Comparison of ENCODE assay signal across 8 mouse cellular contexts in genomic region chr7:100590845-100591521, GRCm38 (mm10). TPM values are rescaled to one million over a fixed set of nuclear protein-coding genes. Genes with fewer than 3 reads are reported as not detected.
DNase-seq lines count a peak whose midpoint lies in the region; ATAC-seq lines count a peak whose summit lies in the region.

No protein-coding gene starts in this region.

- H3K36me3 ChIP-seq in hindbrain, embryonic 16.5 days (ENCODE audit: control insufficient read depth, insufficient read depth, low read length), result no peaks in the 10 kb centered on the region
- H3K36me3 ChIP-seq in macrophage (ENCODE audit: inconsistent target), result no peaks in the 10 kb centered on the region

- under 1% methylated on average over 18 of the region's 20 CpGs for WGBS in hindbrain, embryonic 16.5 days
- 1% methylated on average over 15 of the region's 20 CpGs for WGBS in macrophage (ENCODE audit: missing documents)

- H3K27ac ChIP-seq in hindbrain, embryonic 16.5 days (ENCODE audit: low read depth, low read length), result peak overlapping the region; percentile 89
- peak overlapping the region; percentile 86 for H3K27ac ChIP-seq in macrophage

- H3K4me2 ChIP-seq in hindbrain, embryonic 16.5 days (ENCODE audit: low read length), result peak overlapping the region; percentile 53

- H3K27me3 ChIP-seq in hindbrain, embryonic 16.5 days (replicated peaks; ENCODE audit: control insufficient read depth, insufficient read depth, low read length), result no peaks in the 10 kb centered on the region

- no peaks in the 10 kb centered on the region for H3K79me2 ChIP-seq in macrophage (ENCODE audit: inconsistent target)

- no peaks in the 10 kb centered on the region for H3K9me3 ChIP-seq in hindbrain, embryonic 16.5 days (ENCODE audit: control insufficient read depth, low read length)

- ATAC-seq in hindbrain, embryonic 16.5 days, result peak; percentile 97

- peak overlapping the region; percentile 57 for H3K4me3 ChIP-seq in hindbrain, embryonic 16.5 days (ENCODE audit: low read length)
- H3K4me3 ChIP-seq in macrophage (ENCODE audit: inconsistent target), result peak overlapping the region; percentile 47

- peak overlapping the region; percentile 72 for H3K9ac ChIP-seq in hindbrain, embryonic 16.5 days (ENCODE audit: low read depth, low read length)

- no peaks in the 10 kb centered on the region for H3K4me1 ChIP-seq in hindbrain, embryonic 16.5 days (ENCODE audit: control insufficient read depth, insufficient read depth, low read depth, low read length)

- DNase-seq in R1 (ENCODE audit: low read depth, low spot score), result peak; percentile 83
- DNase-seq in cerebellum, postnatal 4 days (ENCODE audit: low spot score in 2 of 2), result peak; percentile 34 to 61
- DNase-seq in gastrocnemius, adult 18-20 months (ENCODE audit: low spot score), result peak; percentile 86
- peak; percentile 59 to 79 for DNase-seq in left cerebral cortex, adult 18-20 months (ENCODE audit: low spot score in 2 of 2)
- DNase-seq in right cerebral cortex, adult 18-20 months, result peak; percentile 79
- peak; percentile 26 for DNase-seq in urinary bladder, postnatal 10 days (ENCODE audit: low spot score)

RNA-seq across cellular contexts. Expression of gene Rab6a, which starts 16.2 kb away (rescaled TPM):
- total RNA-seq in gastrocnemius, adult 18-20 months (2021), result 10 to 100 TPM; 65.5 to 68.8 TPM
- 276 and 294 TPM in 2 replicates for polyA plus RNA-seq in hindbrain, embryonic 16.5 days (2015; fragmentation: Nextera tagmentation; extraction: Ambion mirVana)
- 100 to 1,000 TPM; 426 to 428 TPM for total RNA-seq in left cerebral cortex, adult 18-20 months (2021)
- 100 to 1,000 TPM in 2 of 26 experiments, 10 to 100 TPM in 24; 36.5 to 112 (median 73.8) TPM for total RNA-seq in macrophage (2018; cell fraction: chromatin; rRNA removed)
- 10 to 100 TPM; 48.3 to 71.0 (median 62.8) TPM for total RNA-seq in macrophage (2018; cell fraction: cytosol; rRNA removed)
- total RNA-seq in macrophage (2018; cell fraction: nucleus; rRNA removed), result 100 to 1,000 TPM in 1 of 26 experiments, 10 to 100 TPM in 25; 34.8 to 134 (median 61.2) TPM
- polyA plus RNA-seq in macrophage (2018), result 52.8 to 103 TPM (median 73.4 TPM) in 3 replicates

RNA-seq across cellular contexts. Expression of gene Mrpl48, which starts 17.1 kb away (rescaled TPM):
- 10 to 100 TPM; 54.7 to 60.4 TPM for total RNA-seq in gastrocnemius, adult 18-20 months (2021)
- polyA plus RNA-seq in hindbrain, embryonic 16.5 days (2015; fragmentation: Nextera tagmentation; extraction: Ambion mirVana), result 85.2 and 90.5 TPM in 2 replicates
- total RNA-seq in left cerebral cortex, adult 18-20 months (2021), result 10 to 100 TPM; 73.0 to 75.1 TPM
- 10 to 100 TPM; 12.1 to 79.1 (median 21.1) TPM for total RNA-seq in macrophage (2018; cell fraction: chromatin; rRNA removed)
- 10 to 100 TPM; 24.3 to 54.4 (median 29.3) TPM for total RNA-seq in macrophage (2018; cell fraction: cytosol; rRNA removed)
- 10 to 100 TPM; 10.2 to 41.4 (median 14.3) TPM for total RNA-seq in macrophage (2018; cell fraction: nucleus; rRNA removed)
- polyA plus RNA-seq in macrophage (2018), result 35.4 to 91.9 TPM (median 36.6 TPM) in 3 replicates

RNA-seq across cellular contexts. Expression of gene Coa4, which starts 54.1 kb away (rescaled TPM):
- total RNA-seq in gastrocnemius, adult 18-20 months (2021), result 10 to 100 TPM; 10.1 to 11.7 TPM
- polyA plus RNA-seq in hindbrain, embryonic 16.5 days (2015; fragmentation: Nextera tagmentation; extraction: Ambion mirVana), result 14.1 and 17.3 TPM in 2 replicates
- 1 to 10 TPM; 6.6 to 7.3 TPM for total RNA-seq in left cerebral cortex, adult 18-20 months (2021)
- 10 to 100 TPM in 9 of 26 experiments, 1 to 10 TPM in 17; 1.2 to 24.0 (median 5.3) TPM for total RNA-seq in macrophage (2018; cell fraction: chromatin; rRNA removed)
- 10 to 100 TPM; 13.0 to 43.0 (median 34.9) TPM for total RNA-seq in macrophage (2018; cell fraction: cytosol; rRNA removed)
- 10 to 100 TPM in 7 of 26 experiments, 1 to 10 TPM in 19; 1.4 to 23.3 (median 6.9) TPM for total RNA-seq in macrophage (2018; cell fraction: nucleus; rRNA removed)
- 33.7 to 48.0 TPM (median 34.1 TPM) in 3 replicates for polyA plus RNA-seq in macrophage (2018)

Comparison
In these comparisons a context has a peak if more than half of its experiments do, and no peak if none do; other contexts are left out.
1. Peak in every context shown above with its lines: DNase-seq, ATAC-seq, H3K4me3 ChIP-seq and H3K27ac ChIP-seq.
2. DNase-seq: peak in every context shown above with its lines; median percentile 86 in gastrocnemius, adult 18-20 months; 83 in R1; 79 in right cerebral cortex, adult 18-20 months; 69 in left cerebral cortex, adult 18-20 months; 48 in cerebellum, postnatal 4 days; 26 in urinary bladder, postnatal 10 days.
3. RNA of gene Rab6a, which starts 16.2 kb away (total RNA-seq): 426 to 428 TPM in left cerebral cortex, adult 18-20 months; 65.5 to 68.8 TPM in gastrocnemius, adult 18-20 months; every median in the first group is over 4 times any median in the second.